Mouse (Mus musculus): ENCODE measurements around the gene Mdm2. TPM values are rescaled to one million over a fixed set of nuclear protein-coding genes. Genes with fewer than 3 reads are reported as not detected.

The Mdm2 gene
- polyA plus RNA-seq, 1 experiment: not detected

- Histone ChIP-seq H3K4me3 (ENCODE audit: insufficient read depth, low read depth, low read length) (no peak overlapping the region), H3K27ac (ENCODE audit: insufficient read depth, low read depth, low read length) (no peak overlapping the region), H3K4me1 (ENCODE audit: control insufficient read depth, insufficient read depth, low read length) (no peaks in the 10 kb centered on the region)
- no peak for TF ChIP-seq CTCF (IDR thresholded peaks at IDR 0.05; ENCODE audit: insufficient read depth, low read depth, low read length)
- no peak for TF ChIP-seq POLR2A (IDR thresholded peaks at IDR 0.05; ENCODE audit: insufficient read depth, low read depth, low read length)
- 92% methylated on average over 7 of the region's 7 CpGs for WGBS
These were observed 56.8 kb downstream of the Mdm2 start for GRCm38 (mm10) chr10:117653779-117654173.

- H3K4me1 ChIP-seq (ENCODE audit: control insufficient read depth, insufficient read depth, low read length): no peaks in the 10 kb centered on the region
- TF ChIP-seq CTCF (IDR thresholded peaks at IDR 0.05; ENCODE audit: insufficient read depth, low read depth, low read length) (no peak), POLR2A (IDR thresholded peaks at IDR 0.05; ENCODE audit: insufficient read depth, low read depth, low read length) (no peak)
- H3K4me3 ChIP-seq (ENCODE audit: insufficient read depth, low read depth, low read length): no peak overlapping the region
- no peak overlapping the region for H3K27ac ChIP-seq (ENCODE audit: insufficient read depth, low read depth, low read length)
- 84% methylated on average over 8 of the region's 8 CpGs for WGBS
These were observed 57.4 kb downstream of the Mdm2 start for GRCm38 (mm10) chr10:117652930-117653778.

- WGBS: 91% methylated on average over 4 of the region's 4 CpGs
- no peak for TF ChIP-seq CTCF (IDR thresholded peaks at IDR 0.05; ENCODE audit: insufficient read depth, low read depth, low read length)
- TF ChIP-seq POLR2A (IDR thresholded peaks at IDR 0.05; ENCODE audit: insufficient read depth, low read depth, low read length): no peak
- H3K27ac ChIP-seq (ENCODE audit: insufficient read depth, low read depth, low read length): no peak overlapping the region
- peaks cover under 1% of the 10 kb centered on the region; the same call in 1 of the 2 replicates for H3K4me1 ChIP-seq (ENCODE audit: control insufficient read depth, insufficient read depth, low read length)
- no peak overlapping the region for H3K4me3 ChIP-seq (ENCODE audit: insufficient read depth, low read depth, low read length)
These were observed 58.2 kb downstream of the Mdm2 start for GRCm38 (mm10) chr10:117652378-117652774.

GRCm38 (mm10) chr10:117651587-117652377, 58.8 kb downstream of the Mdm2 start:
- Histone ChIP-seq H3K4me3 (ENCODE audit: insufficient read depth, low read depth, low read length) (no peak overlapping the region), H3K27ac (ENCODE audit: insufficient read depth, low read depth, low read length) (no peak overlapping the region), H3K4me1 (ENCODE audit: control insufficient read depth, insufficient read depth, low read length) (peaks cover 4% of the 10 kb centered on the region; the same call in 1 of the 2 replicates)
- TF ChIP-seq POLR2A (IDR thresholded peaks at IDR 0.05; ENCODE audit: insufficient read depth, low read depth, low read length): no peak
- no peak for TF ChIP-seq CTCF (IDR thresholded peaks at IDR 0.05; ENCODE audit: insufficient read depth, low read depth, low read length)
- WGBS: 64% methylated on average over 10 of the region's 10 CpGs

- TF ChIP-seq POLR2A (IDR thresholded peaks at IDR 0.05; ENCODE audit: insufficient read depth, low read depth, low read length): no peak
- no peak for TF ChIP-seq CTCF (IDR thresholded peaks at IDR 0.05; ENCODE audit: insufficient read depth, low read depth, low read length)
- H3K4me3 ChIP-seq (ENCODE audit: insufficient read depth, low read depth, low read length): no peak overlapping the region
- whole genome bisulfite sequencing: 90% methylated on average over 7 of the region's 7 CpGs
- peaks cover 4% of the 10 kb centered on the region; the same call in 1 of the 2 replicates for H3K4me1 ChIP-seq (ENCODE audit: control insufficient read depth, insufficient read depth, low read length)
- H3K27ac ChIP-seq (ENCODE audit: insufficient read depth, low read depth, low read length): no peak overlapping the region
These were observed 59.8 kb downstream of the Mdm2 start for GRCm38 (mm10) chr10:117650725-117651124.

- peaks cover 4% of the 10 kb centered on the region; the same call in 1 of the 2 replicates for H3K4me1 ChIP-seq (ENCODE audit: control insufficient read depth, insufficient read depth, low read length)
- 91% methylated on average over 12 of the region's 12 CpGs for WGBS
- H3K4me3 ChIP-seq (ENCODE audit: insufficient read depth, low read depth, low read length): no peak overlapping the region
- TF ChIP-seq POLR2A (IDR thresholded peaks at IDR 0.05; ENCODE audit: insufficient read depth, low read depth, low read length) (no peak), CTCF (IDR thresholded peaks at IDR 0.05; ENCODE audit: insufficient read depth, low read depth, low read length) (no peak)
- no peak overlapping the region for H3K27ac ChIP-seq (ENCODE audit: insufficient read depth, low read depth, low read length)
These were observed 60.4 kb downstream of the Mdm2 start for GRCm38 (mm10) chr10:117650042-117650655.

- Histone ChIP-seq H3K4me1 (ENCODE audit: control insufficient read depth, insufficient read depth, low read length) (peaks cover 4% of the 10 kb centered on the region; the same call in 1 of the 2 replicates), H3K4me3 (ENCODE audit: insufficient read depth, low read depth, low read length) (no peak overlapping the region), H3K27ac (ENCODE audit: insufficient read depth, low read depth, low read length) (no peak overlapping the region)
- WGBS: 92% methylated on average over 11 of the region's 11 CpGs
- TF ChIP-seq POLR2A (IDR thresholded peaks at IDR 0.05; ENCODE audit: insufficient read depth, low read depth, low read length) (no peak), CTCF (IDR thresholded peaks at IDR 0.05; ENCODE audit: insufficient read depth, low read depth, low read length) (no peak)
These were observed 61.1 kb downstream of the Mdm2 start for GRCm38 (mm10) chr10:117649292-117650041.

- Histone ChIP-seq H3K27ac (ENCODE audit: insufficient read depth, low read depth, low read length) (no peak overlapping the region), H3K4me3 (ENCODE audit: insufficient read depth, low read depth, low read length) (no peak overlapping the region), H3K4me1 (ENCODE audit: control insufficient read depth, insufficient read depth, low read length) (peaks cover 4% of the 10 kb centered on the region; the same call in 1 of the 2 replicates)
- TF ChIP-seq CTCF (IDR thresholded peaks at IDR 0.05; ENCODE audit: insufficient read depth, low read depth, low read length) (no peak), POLR2A (IDR thresholded peaks at IDR 0.05; ENCODE audit: insufficient read depth, low read depth, low read length) (no peak)
- 96% methylated on average over 3 of the region's 3 CpGs for WGBS
These were observed 61.9 kb downstream of the Mdm2 start for GRCm38 (mm10) chr10:117648643-117649042.

All from olfactory bulb, adult 2 months (tissue).